Mouse (Mus musculus): ENCODE results near the gene Hoxb13. TPM values are rescaled to one million over a fixed set of nuclear protein-coding genes. Genes with fewer than 3 reads are reported as not detected.

Hoxb13 gene
- polyA plus RNA-seq, 1 experiment from 2014 or later = 5.1 TPM

- Histone ChIP-seq H3K9ac (ENCODE audit: low read depth, low read length) (no peak overlapping the region), H3K9me3 (ENCODE audit: control insufficient read depth, low read length) (peaks cover 5% of the 10 kb centered on the region; the same call in 1 of the 2 replicates), H3K27ac (ENCODE audit: low read length) (no peak overlapping the region), H3K4me2 (ENCODE audit: low read depth, low read length) (no peak overlapping the region), H3K4me3 (ENCODE audit: low read length) (no peak overlapping the region), H3K36me3 (ENCODE audit: control insufficient read depth, insufficient read depth, low read length) (no peaks in the 10 kb centered on the region), H3K27me3 (replicated peaks; ENCODE audit: control insufficient read depth, insufficient read depth, low read length) (no peaks in the 10 kb centered on the region; the same call in 1 of the 2 replicates), H3K4me1 (ENCODE audit: control insufficient read depth, insufficient read depth, low read length) (no peaks in the 10 kb centered on the region)
- 38% methylated on average over 2 of the region's 2 CpGs for WGBS
- no peak for ATAC-seq
These were observed 29.7 kb downstream of the Hoxb13 start for GRCm38 (mm10) chr11:96223813-96224212.

GRCm38 (mm10) chr11:96227676-96228075, 33.6 kb downstream of the Hoxb13 start:
- H3K27ac ChIP-seq (ENCODE audit: low read length) = no peak overlapping the region
- whole genome bisulfite sequencing = 79% methylated on average over 9 of the region's 9 CpGs

GRCm38 (mm10) chr11:96234906-96235305, 40.8 kb downstream of the Hoxb13 start:
- Histone ChIP-seq H3K36me3 (ENCODE audit: control insufficient read depth, insufficient read depth, low read length) (no peaks in the 10 kb centered on the region), H3K4me3 (ENCODE audit: low read length) (no peak overlapping the region), H3K9ac (ENCODE audit: low read depth, low read length) (no peak overlapping the region), H3K4me2 (ENCODE audit: low read depth, low read length) (no peak overlapping the region), H3K27me3 (replicated peaks; ENCODE audit: control insufficient read depth, insufficient read depth, low read length) (peaks cover 18% of the 10 kb centered on the region; the same call in 1 of the 2 replicates), H3K9me3 (ENCODE audit: control insufficient read depth, low read length) (no peaks in the 10 kb centered on the region), H3K27ac (ENCODE audit: low read length) (no peak overlapping the region), H3K4me1 (ENCODE audit: control insufficient read depth, insufficient read depth, low read length) (no peaks in the 10 kb centered on the region)
- WGBS = 1% methylated on average over 12 of the region's 12 CpGs
- ATAC-seq = no peak

More at GRCm38 (mm10) chr11:96227676-96228075, 33.6 kb downstream of the Hoxb13 start:
- no peaks in the 10 kb centered on the region for H3K9me3 ChIP-seq (ENCODE audit: control insufficient read depth, low read length)
- no peak for ATAC-seq
- H3K36me3 ChIP-seq (ENCODE audit: control insufficient read depth, insufficient read depth, low read length) = no peaks in the 10 kb centered on the region
- no peak overlapping the region for H3K4me3 ChIP-seq (ENCODE audit: low read length)
- no peaks in the 10 kb centered on the region for H3K4me1 ChIP-seq (ENCODE audit: control insufficient read depth, insufficient read depth, low read length)
- no peak overlapping the region for H3K9ac ChIP-seq (ENCODE audit: low read depth, low read length)
- H3K27me3 ChIP-seq (replicated peaks; ENCODE audit: control insufficient read depth, insufficient read depth, low read length) = peaks cover 4% of the 10 kb centered on the region; the same call in 1 of the 2 replicates
- H3K4me2 ChIP-seq (ENCODE audit: low read depth, low read length) = no peak overlapping the region

- H3K36me3 ChIP-seq (ENCODE audit: control insufficient read depth, insufficient read depth, low read length) = no peaks in the 10 kb centered on the region
- no peak overlapping the region for H3K4me3 ChIP-seq (ENCODE audit: low read length)
- H3K4me2 ChIP-seq (ENCODE audit: low read depth, low read length) = no peak overlapping the region
- WGBS = 2% methylated on average over 7 of the region's 7 CpGs
- H3K27me3 ChIP-seq (replicated peaks; ENCODE audit: control insufficient read depth, insufficient read depth, low read length) = peaks cover 8% of the 10 kb centered on the region; the same call in 1 of the 2 replicates
- no peaks in the 10 kb centered on the region for H3K4me1 ChIP-seq (ENCODE audit: control insufficient read depth, insufficient read depth, low read length)
- H3K27ac ChIP-seq (ENCODE audit: low read length) = no peak overlapping the region
- H3K9me3 ChIP-seq (ENCODE audit: control insufficient read depth, low read length) = no peaks in the 10 kb centered on the region
- ATAC-seq = no peak
- no peak overlapping the region for H3K9ac ChIP-seq (ENCODE audit: low read depth, low read length)
These were observed 46.1 kb downstream of the Hoxb13 start for GRCm38 (mm10) chr11:96240211-96240610.

Other genes with a start within 250 kb of the Hoxb13 start
- gene Igf2bp1, start 188.4 kb upstream of the Hoxb13 start, polyA plus RNA-seq (2015; fragmentation: Nextera tagmentation; extraction: Ambion mirVana) = 38.5 and 41.0 TPM in 2 replicates
- gene Gip, start 169.8 kb upstream of the Hoxb13 start, polyA plus RNA-seq (2015; fragmentation: Nextera tagmentation; extraction: Ambion mirVana) = 19.9 and 21.5 TPM in 2 replicates
- gene Snf8, start 159.4 kb upstream of the Hoxb13 start, polyA plus RNA-seq (2015; fragmentation: Nextera tagmentation; extraction: Ambion mirVana) = 94.3 and 97.8 TPM in 2 replicates
- 31.5 and 32.0 TPM in 2 replicates for gene Ube2z, start 128.9 kb upstream of the Hoxb13 start, polyA plus RNA-seq (2015; fragmentation: Nextera tagmentation; extraction: Ambion mirVana)
- gene Atp5g1, start 118.6 kb upstream of the Hoxb13 start, polyA plus RNA-seq (2015; fragmentation: Nextera tagmentation; extraction: Ambion mirVana) = 1,152 and 1,154 TPM in 2 replicates
- 0.10 TPM in 2 replicates for gene Calcoco2, start 82.4 kb upstream of the Hoxb13 start, polyA plus RNA-seq (2015; fragmentation: Nextera tagmentation; extraction: Ambion mirVana)
- 0.27 and 0.51 TPM in 2 replicates for gene Ttll6, start 60.5 kb upstream of the Hoxb13 start, polyA plus RNA-seq (2015; fragmentation: Nextera tagmentation; extraction: Ambion mirVana)
- gene Hoxb9, start 77.1 kb downstream of the Hoxb13 start, polyA plus RNA-seq (2015; fragmentation: Nextera tagmentation; extraction: Ambion mirVana) = 0.99 and 1.2 TPM in 2 replicates
- 0.71 and 0.97 TPM in 2 replicates for gene Hoxb8, start 87.6 kb downstream of the Hoxb13 start, polyA plus RNA-seq (2015; fragmentation: Nextera tagmentation; extraction: Ambion mirVana)
- 10.0 and 11.3 TPM in 2 replicates for gene Hoxb7, start 92.3 kb downstream of the Hoxb13 start, polyA plus RNA-seq (2015; fragmentation: Nextera tagmentation; extraction: Ambion mirVana)
- 11.1 and 11.3 TPM in 2 replicates for gene Hoxb6, start 98.2 kb downstream of the Hoxb13 start, polyA plus RNA-seq (2015; fragmentation: Nextera tagmentation; extraction: Ambion mirVana)
- gene Hoxb5, start 109.0 kb downstream of the Hoxb13 start, polyA plus RNA-seq (2015; fragmentation: Nextera tagmentation; extraction: Ambion mirVana) = 26.4 and 28.7 TPM in 2 replicates
- gene Hoxb4, start 124.0 kb downstream of the Hoxb13 start, polyA plus RNA-seq (2015; fragmentation: Nextera tagmentation; extraction: Ambion mirVana) = 1.8 and 2.0 TPM in 2 replicates
- 1.4 and 1.5 TPM in 2 replicates for gene Hoxb3, start 129.0 kb downstream of the Hoxb13 start, polyA plus RNA-seq (2015; fragmentation: Nextera tagmentation; extraction: Ambion mirVana)
- gene Hoxb2, start 156.2 kb downstream of the Hoxb13 start, polyA plus RNA-seq (2015; fragmentation: Nextera tagmentation; extraction: Ambion mirVana) = 9.6 and 11.6 TPM in 2 replicates
- not detected in 2 replicates for gene Hoxb1, start 171.4 kb downstream of the Hoxb13 start, polyA plus RNA-seq (2015; fragmentation: Nextera tagmentation; extraction: Ambion mirVana)

All from intestine, embryonic 16.5 days (tissue).